ENCODE assay signal across 7 mouse cellular contexts in genomic region chr11:5062326-5062725, GRCm38 (mm10). TPM values are rescaled to one million over a fixed set of nuclear protein-coding genes. Genes with fewer than 3 reads are reported as not detected.
A peak's percentile ranks its signal among the peaks of the same experiment; 100 is the strongest.
DNase-seq lines count a peak whose midpoint lies in the region; ATAC-seq and TF ChIP-seq lines count a peak whose summit lies in the region.

No protein-coding gene starts in this region.

- DNase-seq in lung, postnatal 0 days (ENCODE audit: low spot score), result no peak
- DNase-seq in lung, postnatal 36 days, result no peak
- no peak for DNase-seq in liver, embryonic 13.5 days
- peak; percentile 58 for DNase-seq in testis, postnatal 14 days (ENCODE audit: low spot score)
- DNase-seq in gastrocnemius, postnatal 14 days, result no peak
- no peak for DNase-seq in thymus, adult 2 months

- peak overlapping the region; percentile 33 for H3K4me3 ChIP-seq in lung, postnatal 0 days (ENCODE audit: low read depth, low read length)
- H3K4me3 ChIP-seq in forebrain, embryonic 16.5 days (replicated peaks; ENCODE audit: low read length), result peak overlapping the region; percentile 37
- peak overlapping the region; percentile 48 for H3K4me3 ChIP-seq in liver, embryonic 13.5 days (replicated peaks)
- H3K4me3 ChIP-seq in thymus, adult 2 months (ENCODE audit: control insufficient read depth, insufficient read depth, low read length), result no peak overlapping the region

- ATAC-seq in lung, postnatal 0 days, result no peak
- ATAC-seq in forebrain, embryonic 16.5 days, result no peak
- ATAC-seq in liver, embryonic 13.5 days (ENCODE audit: low read depth), result no peak

- no peak for TF ChIP-seq EP300 in lung, postnatal 0 days (IDR thresholded peaks at IDR 0.05)

- WGBS in lung, postnatal 0 days, result 36% methylated on average over 13 of the region's 13 CpGs
- 20% methylated on average over 13 of the region's 13 CpGs for WGBS in forebrain, embryonic 16.5 days
- WGBS in liver, embryonic 13.5 days (ENCODE audit: insufficient replicate concordance), result 36% methylated on average over 13 of the region's 13 CpGs
- 27% methylated on average over 13 of the region's 13 CpGs for WGBS in thymus, adult 2 months

- no peak for TF ChIP-seq CTCF in lung, postnatal 0 days (IDR thresholded peaks at IDR 0.05)
- no peak for TF ChIP-seq CTCF in thymus, adult 2 months (IDR thresholded peaks at IDR 0.05; ENCODE audit: borderline replicate concordance, control insufficient read depth, extremely low read depth, insufficient read depth, low read length, poor library complexity)

- peaks cover 40% of the 10 kb centered on the region for H3K27me3 ChIP-seq in lung, postnatal 0 days (replicated peaks; ENCODE audit: insufficient read depth, low read length)
- peaks cover 55% of the 10 kb centered on the region for H3K27me3 ChIP-seq in forebrain, embryonic 16.5 days (replicated peaks; ENCODE audit: control insufficient read depth, insufficient read depth, low read length)
- H3K27me3 ChIP-seq in liver, embryonic 13.5 days, result peaks cover 76% of the 10 kb centered on the region
- peaks cover 47% of the 10 kb centered on the region for H3K27me3 ChIP-seq in thymus, adult 2 months (ENCODE audit: control insufficient read depth, insufficient read depth, low read length)

- TF ChIP-seq POLR2A in thymus, adult 2 months (IDR thresholded peaks at IDR 0.05; ENCODE audit: control insufficient read depth, extremely low read depth, insufficient read depth, low read length, poor library complexity), result no peak

- peaks cover 4% of the 10 kb centered on the region; the same call in 1 of the 2 replicates for H3K36me3 ChIP-seq in lung, postnatal 0 days (ENCODE audit: insufficient read depth, low read length)
- no peaks in the 10 kb centered on the region for H3K36me3 ChIP-seq in forebrain, embryonic 16.5 days (ENCODE audit: control insufficient read depth, insufficient read depth)
- 0 out of 2 replicates have a peak, but pooled peaks cover under 1% of the 10 kb centered on the region for H3K36me3 ChIP-seq in liver, embryonic 13.5 days
- H3K36me3 ChIP-seq in thymus, adult 2 months (ENCODE audit: control insufficient read depth, insufficient read depth, low read length), result no peaks in the 10 kb centered on the region

- peak overlapping the region; percentile 78 for H3K4me2 ChIP-seq in lung, postnatal 0 days (replicated peaks; ENCODE audit: low read depth, low read length)
- peak overlapping the region; percentile 70 for H3K4me2 ChIP-seq in forebrain, embryonic 16.5 days (ENCODE audit: low read length)
- peak overlapping the region; percentile 74 for H3K4me2 ChIP-seq in liver, embryonic 13.5 days

- intact Hi-C loops in gastrocnemius, postnatal 14 days (cut with DNase I; ENCODE audit: low total_unique reads), result no loop called here

- H3K27ac ChIP-seq in lung, postnatal 0 days (ENCODE audit: low read length), result peak overlapping the region; percentile 14; the same call in 1 of the 2 replicates
- H3K27ac ChIP-seq in forebrain, embryonic 16.5 days (ENCODE audit: low read length), result no peak overlapping the region
- H3K27ac ChIP-seq in liver, embryonic 13.5 days, result no peak overlapping the region
- H3K27ac ChIP-seq in thymus, adult 2 months (ENCODE audit: control insufficient read depth, insufficient read depth, low read length), result no peak overlapping the region

- H3K9me3 ChIP-seq in lung, postnatal 0 days (ENCODE audit: low read length), result no peaks in the 10 kb centered on the region
- H3K9me3 ChIP-seq in forebrain, embryonic 16.5 days (ENCODE audit: control insufficient read depth, low read length), result no peaks in the 10 kb centered on the region
- H3K9me3 ChIP-seq in liver, embryonic 13.5 days (replicated peaks), result no peaks in the 10 kb centered on the region

- peaks cover 46% of the 10 kb centered on the region for H3K4me1 ChIP-seq in lung, postnatal 0 days (ENCODE audit: insufficient read depth, low read depth, low read length)
- peaks cover 53% of the 10 kb centered on the region for H3K4me1 ChIP-seq in forebrain, embryonic 16.5 days (replicated peaks; ENCODE audit: control insufficient read depth, insufficient read depth, low read length)
- peaks cover 76% of the 10 kb centered on the region for H3K4me1 ChIP-seq in liver, embryonic 13.5 days (replicated peaks)
- peaks cover 27% of the 10 kb centered on the region for H3K4me1 ChIP-seq in thymus, adult 2 months (replicated peaks; ENCODE audit: control insufficient read depth, insufficient read depth, low read length)

- 0 out of 2 replicates have a peak overlapping the region, but pooled peaks have one; percentile 19 for H3K9ac ChIP-seq in lung, postnatal 0 days (replicated peaks; ENCODE audit: low read depth)
- H3K9ac ChIP-seq in forebrain, embryonic 16.5 days (replicated peaks; ENCODE audit: low read depth, low read length), result no peak overlapping the region
- H3K9ac ChIP-seq in liver, embryonic 13.5 days, result 0 out of 2 replicates have a peak overlapping the region, but pooled peaks have one; percentile 56

RNA-seq across cellular contexts. Expression of gene Gas2l1, which starts 2.8 kb away (rescaled TPM):
- polyA plus RNA-seq in lung, postnatal 0 days (2015; fragmentation: Nextera tagmentation; extraction: Ambion mirVana), result 31.2 and 33.3 TPM in 2 replicates
- polyA plus RNA-seq in forebrain, embryonic 16.5 days (2015; fragmentation: Nextera tagmentation; extraction: Ambion mirVana), result 17.2 and 18.4 TPM in 2 replicates
- polyA plus RNA-seq in liver, embryonic 13.5 days (2015; fragmentation: Nextera tagmentation; extraction: Ambion mirVana), result 14.3 and 15.1 TPM in 2 replicates
- total RNA-seq in gastrocnemius, postnatal 14 days (2021), result 10 to 100 TPM in 1 of 2 experiments, 1 to 10 TPM in 1; 8.4 to 12.0 TPM
- 24.9 and 27.3 TPM in 2 replicates for polyA plus RNA-seq in thymus, adult 2 months (2012; rRNA removed)

RNA-seq across cellular contexts. Expression of gene Rasl10a, which starts 4.4 kb away (rescaled TPM):
- 2.3 and 2.5 TPM in 2 replicates for polyA plus RNA-seq in lung, postnatal 0 days (2015; fragmentation: Nextera tagmentation; extraction: Ambion mirVana)
- polyA plus RNA-seq in forebrain, embryonic 16.5 days (2015; fragmentation: Nextera tagmentation; extraction: Ambion mirVana), result 0.45 and 0.76 TPM in 2 replicates
- 0.42 and 0.50 TPM in 2 replicates for polyA plus RNA-seq in liver, embryonic 13.5 days (2015; fragmentation: Nextera tagmentation; extraction: Ambion mirVana)
- under 1 TPM in 1 of 2 experiments, not detected in 1; 0.25 TPM for total RNA-seq in gastrocnemius, postnatal 14 days (2021)
- polyA plus RNA-seq in thymus, adult 2 months (2012; rRNA removed), result 5.1 and 6.5 TPM in 2 replicates

RNA-seq across cellular contexts. Expression of gene Rhbdd3, which starts 36.4 kb away (rescaled TPM):
- polyA plus RNA-seq in lung, postnatal 0 days (2015; fragmentation: Nextera tagmentation; extraction: Ambion mirVana), result 17.0 and 19.4 TPM in 2 replicates
- polyA plus RNA-seq in forebrain, embryonic 16.5 days (2015; fragmentation: Nextera tagmentation; extraction: Ambion mirVana), result 25.1 and 33.0 TPM in 2 replicates
- polyA plus RNA-seq in liver, embryonic 13.5 days (2015; fragmentation: Nextera tagmentation; extraction: Ambion mirVana), result 11.8 and 14.3 TPM in 2 replicates
- 10 to 100 TPM; 17.8 to 20.2 TPM for total RNA-seq in gastrocnemius, postnatal 14 days (2021)
- polyA plus RNA-seq in thymus, adult 2 months (2012; rRNA removed), result 28.6 and 31.3 TPM in 2 replicates

RNA-seq across cellular contexts. Expression of gene Ewsr1, which starts 36.7 kb away (rescaled TPM):
- 274 and 290 TPM in 2 replicates for polyA plus RNA-seq in lung, postnatal 0 days (2015; fragmentation: Nextera tagmentation; extraction: Ambion mirVana)
- 809 and 814 TPM in 2 replicates for polyA plus RNA-seq in forebrain, embryonic 16.5 days (2015; fragmentation: Nextera tagmentation; extraction: Ambion mirVana)
- 312 and 331 TPM in 2 replicates for polyA plus RNA-seq in liver, embryonic 13.5 days (2015; fragmentation: Nextera tagmentation; extraction: Ambion mirVana)
- 10 to 100 TPM; 87.0 to 90.4 TPM for total RNA-seq in gastrocnemius, postnatal 14 days (2021)
- polyA plus RNA-seq in thymus, adult 2 months (2012; rRNA removed), result 1,137 and 1,289 TPM in 2 replicates
